Mouse (Mus musculus): ENCODE results near the gene Palm3. TPM values are rescaled to one million over a fixed set of nuclear protein-coding genes. Genes with fewer than 3 reads are reported as not detected.
A peak's percentile ranks its signal among the peaks of the same experiment; 100 is the strongest.
"Not testable (repeated sequence)": the region's sequence is repeated elsewhere in the genome, so short reads cannot be mapped to it uniquely, and the experiment has no call there.

Palm3 gene
- polyA plus RNA-seq, 1 experiment from 2014 or later = 5.2 TPM

- Histone ChIP-seq H3K9ac (replicated peaks; ENCODE audit: low read depth, low read length) (no peak overlapping the region), H3K36me3 (ENCODE audit: control insufficient read depth, insufficient read depth, low read length) (peaks cover 19% of the 10 kb centered on the region), H3K9me3 (ENCODE audit: control insufficient read depth, low read length) (no peaks in the 10 kb centered on the region), H3K4me1 (ENCODE audit: control insufficient read depth, insufficient read depth, low read length) (peaks cover 12% of the 10 kb centered on the region), H3K4me2 (ENCODE audit: low read depth, low read length) (no peak overlapping the region), H3K27ac (ENCODE audit: low read depth, low read length) (no peak overlapping the region), H3K27me3 (ENCODE audit: control insufficient read depth, insufficient read depth, low read length) (no peaks in the 10 kb centered on the region), H3K4me3 (ENCODE audit: low read depth, low read length) (no peak overlapping the region)
- WGBS = 76% methylated on average over 9 of the region's 9 CpGs
- ATAC-seq (ENCODE audit: low read depth) = no peak
Measured at GRCm38 (mm10) chr8:83978200-83978599, 43.1 kb upstream of the Palm3 start.

- no peaks in the 10 kb centered on the region for H3K9me3 ChIP-seq (ENCODE audit: control insufficient read depth, low read length)
- no peak overlapping the region for H3K4me2 ChIP-seq (ENCODE audit: low read depth, low read length)
- no peaks in the 10 kb centered on the region for H3K4me1 ChIP-seq (ENCODE audit: control insufficient read depth, insufficient read depth, low read length)
- 62% methylated on average over 1 of the region's 1 CpGs for WGBS
- no peaks in the 10 kb centered on the region for H3K27me3 ChIP-seq (ENCODE audit: control insufficient read depth, insufficient read depth, low read length)
- no peak overlapping the region for H3K4me3 ChIP-seq (ENCODE audit: low read depth, low read length)
- H3K36me3 ChIP-seq (ENCODE audit: control insufficient read depth, insufficient read depth, low read length) = peaks cover 35% of the 10 kb centered on the region
- peak; percentile 35; the same call in 1 of the 2 replicates for ATAC-seq (ENCODE audit: low read depth)
- H3K27ac ChIP-seq (ENCODE audit: low read depth, low read length) = peak overlapping the region; percentile 5; the same call in 1 of the 2 replicates
- H3K9ac ChIP-seq (replicated peaks; ENCODE audit: low read depth, low read length) = no peak overlapping the region
Measured at GRCm38 (mm10) chr8:83980250-83980649, 41.0 kb upstream of the Palm3 start.

- 79% methylated on average over 8 of the region's 8 CpGs for WGBS
- H3K27ac ChIP-seq (ENCODE audit: low read depth, low read length) = no peak overlapping the region
- H3K9me3 ChIP-seq (ENCODE audit: control insufficient read depth, low read length) = no peaks in the 10 kb centered on the region
- no peak overlapping the region for H3K4me3 ChIP-seq (ENCODE audit: low read depth, low read length)
- ATAC-seq (ENCODE audit: low read depth) = no peak
- peaks cover 35% of the 10 kb centered on the region for H3K36me3 ChIP-seq (ENCODE audit: control insufficient read depth, insufficient read depth, low read length)
- H3K4me2 ChIP-seq (ENCODE audit: low read depth, low read length) = no peak overlapping the region
- no peaks in the 10 kb centered on the region for H3K4me1 ChIP-seq (ENCODE audit: control insufficient read depth, insufficient read depth, low read length)
- H3K9ac ChIP-seq (replicated peaks; ENCODE audit: low read depth, low read length) = no peak overlapping the region
- no peaks in the 10 kb centered on the region for H3K27me3 ChIP-seq (ENCODE audit: control insufficient read depth, insufficient read depth, low read length)
Measured at GRCm38 (mm10) chr8:83980845-83981244, 40.4 kb upstream of the Palm3 start.

GRCm38 (mm10) chr8:83981533-83981932 lies 39.7 kb upstream of the Palm3 start:
- Histone ChIP-seq H3K27me3 (ENCODE audit: control insufficient read depth, insufficient read depth, low read length) (no peaks in the 10 kb centered on the region), H3K4me1 (ENCODE audit: control insufficient read depth, insufficient read depth, low read length) (no peaks in the 10 kb centered on the region), H3K9ac (replicated peaks; ENCODE audit: low read depth, low read length) (no peak overlapping the region), H3K27ac (ENCODE audit: low read depth, low read length) (no peak overlapping the region), H3K9me3 (ENCODE audit: control insufficient read depth, low read length) (no peaks in the 10 kb centered on the region), H3K4me2 (ENCODE audit: low read depth, low read length) (no peak overlapping the region), H3K36me3 (ENCODE audit: control insufficient read depth, insufficient read depth, low read length) (peaks cover 42% of the 10 kb centered on the region), H3K4me3 (ENCODE audit: low read depth, low read length) (no peak overlapping the region)
- 94% methylated on average over 7 of the region's 7 CpGs for WGBS
- ATAC-seq (ENCODE audit: low read depth) = no peak

GRCm38 (mm10) chr8:83982449-83982848 lies 38.8 kb upstream of the Palm3 start:
- H3K4me3 ChIP-seq (ENCODE audit: low read depth, low read length) = no peak overlapping the region

GRCm38 (mm10) chr8:83983222-83983621 lies 38.0 kb upstream of the Palm3 start:
- WGBS = 97% methylated on average over 2 of the region's 2 CpGs
- not testable (repeated sequence) for H3K4me1 ChIP-seq (ENCODE audit: control insufficient read depth, insufficient read depth, low read length); ATAC-seq (ENCODE audit: low read depth); H3K9ac ChIP-seq (replicated peaks; ENCODE audit: low read depth, low read length); H3K4me2 ChIP-seq (ENCODE audit: low read depth, low read length); H3K27ac ChIP-seq (ENCODE audit: low read depth, low read length); H3K4me3 ChIP-seq (ENCODE audit: low read depth, low read length); H3K9me3 ChIP-seq (ENCODE audit: control insufficient read depth, low read length); H3K27me3 ChIP-seq (ENCODE audit: control insufficient read depth, insufficient read depth, low read length)
- H3K36me3 ChIP-seq (ENCODE audit: control insufficient read depth, insufficient read depth, low read length) = peaks cover 53% of the 10 kb centered on the region

More at GRCm38 (mm10) chr8:83982449-83982848, 38.8 kb upstream of the Palm3 start:
- no peaks in the 10 kb centered on the region for H3K9me3 ChIP-seq (ENCODE audit: control insufficient read depth, low read length)
- peaks cover 47% of the 10 kb centered on the region for H3K36me3 ChIP-seq (ENCODE audit: control insufficient read depth, insufficient read depth, low read length)
- no peaks in the 10 kb centered on the region for H3K27me3 ChIP-seq (ENCODE audit: control insufficient read depth, insufficient read depth, low read length)
- no peak overlapping the region for H3K27ac ChIP-seq (ENCODE audit: low read depth, low read length)
- WGBS = 88% methylated on average over 4 of the region's 4 CpGs
- H3K4me2 ChIP-seq (ENCODE audit: low read depth, low read length) = no peak overlapping the region
- no peaks in the 10 kb centered on the region for H3K4me1 ChIP-seq (ENCODE audit: control insufficient read depth, insufficient read depth, low read length)
- ATAC-seq (ENCODE audit: low read depth) = no peak
- H3K9ac ChIP-seq (replicated peaks; ENCODE audit: low read depth, low read length) = no peak overlapping the region

- peaks cover 52% of the 10 kb centered on the region for H3K36me3 ChIP-seq (ENCODE audit: control insufficient read depth, insufficient read depth, low read length)
- no peak overlapping the region for H3K9ac ChIP-seq (replicated peaks; ENCODE audit: low read depth, low read length)
- H3K27ac ChIP-seq (ENCODE audit: low read depth, low read length) = no peak overlapping the region
- no peak for ATAC-seq (ENCODE audit: low read depth)
- H3K27me3 ChIP-seq (ENCODE audit: control insufficient read depth, insufficient read depth, low read length) = no peaks in the 10 kb centered on the region
- no peak overlapping the region for H3K4me3 ChIP-seq (ENCODE audit: low read depth, low read length)
- no peaks in the 10 kb centered on the region for H3K4me1 ChIP-seq (ENCODE audit: control insufficient read depth, insufficient read depth, low read length)
- no peak overlapping the region for H3K4me2 ChIP-seq (ENCODE audit: low read depth, low read length)
- H3K9me3 ChIP-seq (ENCODE audit: control insufficient read depth, low read length) = no peaks in the 10 kb centered on the region
- 90% methylated on average over 7 of the region's 7 CpGs for WGBS
Measured at GRCm38 (mm10) chr8:83989243-83989642, 32.0 kb upstream of the Palm3 start.

- no peak for ATAC-seq (ENCODE audit: low read depth)
- Histone ChIP-seq H3K4me3 (ENCODE audit: low read depth, low read length) (no peak overlapping the region), H3K4me1 (ENCODE audit: control insufficient read depth, insufficient read depth, low read length) (no peaks in the 10 kb centered on the region), H3K9me3 (ENCODE audit: control insufficient read depth, low read length) (no peaks in the 10 kb centered on the region), H3K4me2 (ENCODE audit: low read depth, low read length) (no peak overlapping the region), H3K27ac (ENCODE audit: low read depth, low read length) (no peak overlapping the region), H3K27me3 (ENCODE audit: control insufficient read depth, insufficient read depth, low read length) (no peaks in the 10 kb centered on the region), H3K36me3 (ENCODE audit: control insufficient read depth, insufficient read depth, low read length) (peaks cover 44% of the 10 kb centered on the region), H3K9ac (replicated peaks; ENCODE audit: low read depth, low read length) (no peak overlapping the region)
- 94% methylated on average over 14 of the region's 14 CpGs for WGBS
Measured at GRCm38 (mm10) chr8:83990170-83990569, 31.1 kb upstream of the Palm3 start.

GRCm38 (mm10) chr8:83992488-83992887 lies 28.8 kb upstream of the Palm3 start:
- H3K4me2 ChIP-seq (ENCODE audit: low read depth, low read length) = no peak overlapping the region
- H3K4me1 ChIP-seq (ENCODE audit: control insufficient read depth, insufficient read depth, low read length) = no peaks in the 10 kb centered on the region
- no peak overlapping the region for H3K9ac ChIP-seq (replicated peaks; ENCODE audit: low read depth, low read length)
- H3K9me3 ChIP-seq (ENCODE audit: control insufficient read depth, low read length) = no peaks in the 10 kb centered on the region
- ATAC-seq (ENCODE audit: low read depth) = no peak
- no peaks in the 10 kb centered on the region for H3K27me3 ChIP-seq (ENCODE audit: control insufficient read depth, insufficient read depth, low read length)
- H3K36me3 ChIP-seq (ENCODE audit: control insufficient read depth, insufficient read depth, low read length) = peaks cover 31% of the 10 kb centered on the region
- H3K27ac ChIP-seq (ENCODE audit: low read depth, low read length) = no peak overlapping the region
- H3K4me3 ChIP-seq (ENCODE audit: low read depth, low read length) = no peak overlapping the region
- 95% methylated on average over 2 of the region's 2 CpGs for WGBS

All from neural tube, embryonic 14.5 days (tissue).